Mouse (Mus musculus): Measurements from ENCODE around the gene Tsc2. TPM values are rescaled to one million over a fixed set of nuclear protein-coding genes. Genes with fewer than 3 reads are reported as not detected.

The Tsc2 gene
- polyA plus RNA-seq, 1 experiment from 2014 or later, result 36.2 TPM

- Histone ChIP-seq H3K4me2 (replicated peaks; ENCODE audit: low read depth) (no peak overlapping the region), H3K9me3 (ENCODE audit: control insufficient read depth, low read length) (no peaks in the 10 kb centered on the region), H3K27ac (replicated peaks) (no peak overlapping the region), H3K36me3 (ENCODE audit: control insufficient read depth, insufficient read depth, low read length) (no peaks in the 10 kb centered on the region), H3K9ac (ENCODE audit: low read length) (no peak overlapping the region), H3K27me3 (ENCODE audit: control insufficient read depth, insufficient read depth, low read length) (no peaks in the 10 kb centered on the region), H3K4me3 (ENCODE audit: low read depth, low read length) (no peak overlapping the region), H3K4me1 (replicated peaks; ENCODE audit: control insufficient read depth, insufficient read depth) (no peaks in the 10 kb centered on the region)
- 64% methylated on average over 3 of the region's 3 CpGs for WGBS
- no peak for TF ChIP-seq CTCF (IDR thresholded peaks at IDR 0.05; ENCODE audit: low read depth)
- TF ChIP-seq EP300 (optimal IDR thresholded peaks at IDR 0.05), result no peak
- ATAC-seq (ENCODE audit: low FRiP score, low TSS enrichment) (no peak), DNase-seq (ENCODE audit: low spot score) (peak; percentile 23)
Observed at GRCm38 (mm10) chr17:24546234-24546633, 86.2 kb downstream of the Tsc2 start.

Small RNA genes within 50 kb of the gene (microRNA-seq; reads per million reads assigned to microRNA genes)
- gene Gm24589, result not detected

Other genes with a start within 250 kb of the Tsc2 start
- gene Rnps1, start 218.1 kb downstream of the Tsc2 start, polyA plus RNA-seq (2015; fragmentation: Nextera tagmentation; extraction: Ambion mirVana), result 106 and 113 TPM in 2 replicates
- gene Eci1, start 206.0 kb downstream of the Tsc2 start, polyA plus RNA-seq (2015; fragmentation: Nextera tagmentation; extraction: Ambion mirVana), result 250 and 263 TPM in 2 replicates
- gene Dnase1l2, start 189.5 kb downstream of the Tsc2 start, polyA plus RNA-seq (2015; fragmentation: Nextera tagmentation; extraction: Ambion mirVana), result 88.0 and 98.5 TPM in 2 replicates
- gene E4f1, start 162.3 kb downstream of the Tsc2 start, polyA plus RNA-seq (2015; fragmentation: Nextera tagmentation; extraction: Ambion mirVana), result 12.0 and 12.5 TPM in 2 replicates
- 45.4 and 48.9 TPM in 2 replicates for gene Pgp, start 162.2 kb downstream of the Tsc2 start, polyA plus RNA-seq (2015; fragmentation: Nextera tagmentation; extraction: Ambion mirVana)
- 0.13 TPM in 1 of 2 replicates, not detected in the other for gene Bricd5, start 158.7 kb downstream of the Tsc2 start, polyA plus RNA-seq (2015; fragmentation: Nextera tagmentation; extraction: Ambion mirVana)
- gene Mlst8, start 153.6 kb downstream of the Tsc2 start, polyA plus RNA-seq (2015; fragmentation: Nextera tagmentation; extraction: Ambion mirVana), result 12.4 and 13.4 TPM in 2 replicates
- gene Caskin1, start 144.0 kb downstream of the Tsc2 start, polyA plus RNA-seq (2015; fragmentation: Nextera tagmentation; extraction: Ambion mirVana), result 0.84 and 1.3 TPM in 2 replicates
- gene Traf7, start 104.7 kb downstream of the Tsc2 start, polyA plus RNA-seq (2015; fragmentation: Nextera tagmentation; extraction: Ambion mirVana), result 41.8 and 42.6 TPM in 2 replicates
- 0.82 and 0.85 TPM in 2 replicates for gene Rab26, start 98.4 kb downstream of the Tsc2 start, polyA plus RNA-seq (2015; fragmentation: Nextera tagmentation; extraction: Ambion mirVana)
- 10.9 and 12.3 TPM in 2 replicates for gene Pkd1, start 82.8 kb downstream of the Tsc2 start, polyA plus RNA-seq (2015; fragmentation: Nextera tagmentation; extraction: Ambion mirVana)
- 8.0 and 8.4 TPM in 2 replicates for gene Nthl1, start 50 bp upstream of the Tsc2 start, polyA plus RNA-seq (2015; fragmentation: Nextera tagmentation; extraction: Ambion mirVana)
- gene Slc9a3r2, start 17.7 kb upstream of the Tsc2 start, polyA plus RNA-seq (2015; fragmentation: Nextera tagmentation; extraction: Ambion mirVana), result 37.9 and 38.0 TPM in 2 replicates
- 1.2 and 1.8 TPM in 2 replicates for gene Npw, start 25.8 kb upstream of the Tsc2 start, polyA plus RNA-seq (2015; fragmentation: Nextera tagmentation; extraction: Ambion mirVana)
- gene Zfp598, start 37.1 kb upstream of the Tsc2 start, polyA plus RNA-seq (2015; fragmentation: Nextera tagmentation; extraction: Ambion mirVana), result 9.7 and 12.4 TPM in 2 replicates
- 5.0 and 5.9 TPM in 2 replicates for gene Syngr3, start 57.3 kb upstream of the Tsc2 start, polyA plus RNA-seq (2015; fragmentation: Nextera tagmentation; extraction: Ambion mirVana)
- 27.2 and 27.7 TPM in 2 replicates for gene Gfer, start 63.5 kb upstream of the Tsc2 start, polyA plus RNA-seq (2015; fragmentation: Nextera tagmentation; extraction: Ambion mirVana)
- 3.3 and 3.7 TPM in 2 replicates for gene Noxo1, start 63.6 kb upstream of the Tsc2 start, polyA plus RNA-seq (2015; fragmentation: Nextera tagmentation; extraction: Ambion mirVana)
- gene Tbl3, start 75.0 kb upstream of the Tsc2 start, polyA plus RNA-seq (2015; fragmentation: Nextera tagmentation; extraction: Ambion mirVana), result 33.7 and 36.3 TPM in 2 replicates
- gene Rnf151, start 85.4 kb upstream of the Tsc2 start, polyA plus RNA-seq (2015; fragmentation: Nextera tagmentation; extraction: Ambion mirVana), result 0.10 TPM in 1 of 2 replicates, not detected in the other
- gene Rps2, start 85.5 kb upstream of the Tsc2 start, polyA plus RNA-seq (2015; fragmentation: Nextera tagmentation; extraction: Ambion mirVana), result 1,081 and 1,135 TPM in 2 replicates
- 256 and 269 TPM in 2 replicates for gene Ndufb10, start 91.8 kb upstream of the Tsc2 start, polyA plus RNA-seq (2015; fragmentation: Nextera tagmentation; extraction: Ambion mirVana)
- gene Rpl3l, start 95.2 kb upstream of the Tsc2 start, polyA plus RNA-seq (2015; fragmentation: Nextera tagmentation; extraction: Ambion mirVana), result 0.23 and 0.28 TPM in 2 replicates
- gene Msrb1, start 104.0 kb upstream of the Tsc2 start, polyA plus RNA-seq (2015; fragmentation: Nextera tagmentation; extraction: Ambion mirVana), result 51.7 and 54.2 TPM in 2 replicates
- gene Hs3st6, start 120.4 kb upstream of the Tsc2 start, polyA plus RNA-seq (2015; fragmentation: Nextera tagmentation; extraction: Ambion mirVana), result 1.4 and 1.8 TPM in 2 replicates
- gene Meiob, start 171.7 kb upstream of the Tsc2 start, polyA plus RNA-seq (2015; fragmentation: Nextera tagmentation; extraction: Ambion mirVana), result 0.05 TPM in 1 of 2 replicates, not detected in the other
- 51.3 and 52.7 TPM in 2 replicates for gene Hagh, start 207.5 kb upstream of the Tsc2 start, polyA plus RNA-seq (2015; fragmentation: Nextera tagmentation; extraction: Ambion mirVana)
- 24.1 and 25.1 TPM in 2 replicates for gene Fahd1, start 217.7 kb upstream of the Tsc2 start, polyA plus RNA-seq (2015; fragmentation: Nextera tagmentation; extraction: Ambion mirVana)
- 5.6 and 5.9 TPM in 2 replicates for gene Igfals, start 233.4 kb upstream of the Tsc2 start, polyA plus RNA-seq (2015; fragmentation: Nextera tagmentation; extraction: Ambion mirVana)